Mouse (Mus musculus) erythroblast, embryonic 14.5 days (primary cell): ENCODE results near the gene Inmt.

ENCODE experiments used
- GATA1 ChIP-seq: IDR thresholded peaks from 2 replicates; pipeline ENCODE4 v1.6.1; 2012; ENCODE audit warnings: low read length, inconsistent platforms, mixed read lengths
- TAL1 ChIP-seq: IDR thresholded peaks from 3 replicates; pipeline ENCODE4 v1.6.1; 2012; ENCODE audit warnings: low read length, inconsistent platforms, mixed read lengths

- no peak for TF ChIP-seq GATA1
- TF ChIP-seq TAL1: no peak
These were observed 898 bp downstream of the Inmt start for GRCm38 (mm10) chr6:55173941-55174349.
